Mouse (Mus musculus): ENCODE measurements around the gene Larp7.

The Larp7 gene

GRCm38 (mm10) chr3:127511786-127512746, 41.1 kb downstream of the Larp7 start:
- DNase-seq: no peak

- DNase-seq: no peak
These were observed 45.0 kb downstream of the Larp7 start for GRCm38 (mm10) chr3:127507878-127508783.

GRCm38 (mm10) chr3:127498742-127499400, 54.3 kb downstream of the Larp7 start, which contains the start of gene Ank2:
Ank2 (minus strand) TSS chr3:127499350.
- DNase-seq: no peak

- no peak for DNase-seq
These were observed 54.9 kb downstream of the Larp7 start for GRCm38 (mm10) chr3:127498197-127498741.

- DNase-seq: no peak
These were observed 60.5 kb downstream of the Larp7 start for GRCm38 (mm10) chr3:127492663-127493062.

GRCm38 (mm10) chr3:127487302-127487701, 65.8 kb downstream of the Larp7 start:
- DNase-seq: no peak

Data from thymus, postnatal 25 days (tissue).